Mouse (Mus musculus): ENCODE results near the gene Htr1d.

Htr1d gene

GRCm38 (mm10) chr4:136466226-136466625 is 42.9 kb downstream of the Htr1d start:
- TF ChIP-seq POU5F1 (IDR thresholded peaks at IDR 0.05; ENCODE audit: borderline replicate concordance, low read length) (no peak), NANOG (IDR thresholded peaks at IDR 0.05; ENCODE audit: borderline replicate concordance, low read length) (no peak), CTCF (conservative IDR thresholded peaks at IDR 0.05; ENCODE audit: low read length) (no peak)
- H3K27me3 ChIP-seq (ENCODE audit: insufficient read depth, low read length): no peaks in the 10 kb centered on the region
- H3K9me3 ChIP-seq (ENCODE audit: low read length): no peaks in the 10 kb centered on the region
- peaks cover 70% of the 10 kb centered on the region for H3K4me1 ChIP-seq (replicated peaks; ENCODE audit: low read depth, low read length)
- no peak overlapping the region for H3K4me3 ChIP-seq (replicated peaks; ENCODE audit: low read length)
- H3K36me3 ChIP-seq (ENCODE audit: insufficient read depth, low read length): peaks cover 8% of the 10 kb centered on the region; the same call in 1 of the 2 replicates

GRCm38 (mm10) chr4:136468553-136469327 is 45.4 kb downstream of the Htr1d start:
- no peaks in the 10 kb centered on the region for H3K9me3 ChIP-seq (ENCODE audit: low read length)
- H3K27me3 ChIP-seq (ENCODE audit: insufficient read depth, low read length): no peaks in the 10 kb centered on the region
- peak overlapping the region; percentile 92 for H3K4me3 ChIP-seq (replicated peaks; ENCODE audit: low read length)
- H3K36me3 ChIP-seq (ENCODE audit: insufficient read depth, low read length): peaks cover 8% of the 10 kb centered on the region; the same call in 1 of the 2 replicates
- peaks cover 71% of the 10 kb centered on the region for H3K4me1 ChIP-seq (replicated peaks; ENCODE audit: low read depth, low read length)
- no peak for TF ChIP-seq POU5F1 (IDR thresholded peaks at IDR 0.05; ENCODE audit: borderline replicate concordance, low read length)

- Histone ChIP-seq H3K27me3 (ENCODE audit: insufficient read depth, low read length) (no peaks in the 10 kb centered on the region), H3K36me3 (ENCODE audit: insufficient read depth, low read length) (peaks cover 8% of the 10 kb centered on the region; the same call in 1 of the 2 replicates), H3K4me1 (replicated peaks; ENCODE audit: low read depth, low read length) (peaks cover 71% of the 10 kb centered on the region), H3K4me3 (replicated peaks; ENCODE audit: low read length) (peak within 1 kb of the TSS; percentile 92), H3K9me3 (ENCODE audit: low read length) (no peaks in the 10 kb centered on the region)
- TF ChIP-seq POU5F1 (IDR thresholded peaks at IDR 0.05; ENCODE audit: borderline replicate concordance, low read length) (no peak), NANOG (IDR thresholded peaks at IDR 0.05; ENCODE audit: borderline replicate concordance, low read length) (no peak), CTCF (conservative IDR thresholded peaks at IDR 0.05; ENCODE audit: low read length) (no peak)
Measured at GRCm38 (mm10) chr4:136469371-136469903, 46.1 kb downstream of the Htr1d start, which contains the start of gene Luzp1. TSS of gene Luzp1 (plus strand) at chr4:136469761.

GRCm38 (mm10) chr4:136469941-136470346 is 46.6 kb downstream of the Htr1d start:
- Histone ChIP-seq H3K4me1 (replicated peaks; ENCODE audit: low read depth, low read length) (peaks cover 71% of the 10 kb centered on the region), H3K36me3 (ENCODE audit: insufficient read depth, low read length) (peaks cover 8% of the 10 kb centered on the region; the same call in 1 of the 2 replicates), H3K9me3 (ENCODE audit: low read length) (no peaks in the 10 kb centered on the region), H3K27me3 (ENCODE audit: insufficient read depth, low read length) (no peaks in the 10 kb centered on the region), H3K4me3 (replicated peaks; ENCODE audit: low read length) (peak overlapping the region; percentile 92)
- TF ChIP-seq NANOG (IDR thresholded peaks at IDR 0.05; ENCODE audit: borderline replicate concordance, low read length): no peak
- TF ChIP-seq POU5F1 (IDR thresholded peaks at IDR 0.05; ENCODE audit: borderline replicate concordance, low read length): no peak
- no peak for TF ChIP-seq CTCF (conservative IDR thresholded peaks at IDR 0.05; ENCODE audit: low read length)

- peaks cover 70% of the 10 kb centered on the region for H3K4me1 ChIP-seq (replicated peaks; ENCODE audit: low read depth, low read length)
- no peaks in the 10 kb centered on the region for H3K9me3 ChIP-seq (ENCODE audit: low read length)
- no peaks in the 10 kb centered on the region for H3K27me3 ChIP-seq (ENCODE audit: insufficient read depth, low read length)
- TF ChIP-seq POU5F1 (IDR thresholded peaks at IDR 0.05; ENCODE audit: borderline replicate concordance, low read length): no peak
- TF ChIP-seq CTCF (conservative IDR thresholded peaks at IDR 0.05; ENCODE audit: low read length): no peak
- no peak for TF ChIP-seq NANOG (IDR thresholded peaks at IDR 0.05; ENCODE audit: borderline replicate concordance, low read length)
- H3K4me3 ChIP-seq (replicated peaks; ENCODE audit: low read length): peak overlapping the region; percentile 92
- H3K36me3 ChIP-seq (ENCODE audit: insufficient read depth, low read length): peaks cover 11% of the 10 kb centered on the region
Measured at GRCm38 (mm10) chr4:136470347-136471071, 47.2 kb downstream of the Htr1d start.

GRCm38 (mm10) chr4:136476692-136477091 is 53.4 kb downstream of the Htr1d start:
- Histone ChIP-seq H3K27me3 (ENCODE audit: insufficient read depth, low read length) (no peaks in the 10 kb centered on the region), H3K9me3 (ENCODE audit: low read length) (no peaks in the 10 kb centered on the region), H3K4me1 (replicated peaks; ENCODE audit: low read depth, low read length) (peaks cover 54% of the 10 kb centered on the region), H3K4me3 (replicated peaks; ENCODE audit: low read length) (no peak overlapping the region), H3K36me3 (ENCODE audit: insufficient read depth, low read length) (peaks cover 15% of the 10 kb centered on the region)
- TF ChIP-seq NANOG (IDR thresholded peaks at IDR 0.05; ENCODE audit: borderline replicate concordance, low read length) (no peak), POU5F1 (IDR thresholded peaks at IDR 0.05; ENCODE audit: borderline replicate concordance, low read length) (no peak), CTCF (conservative IDR thresholded peaks at IDR 0.05; ENCODE audit: low read length) (no peak)

GRCm38 (mm10) chr4:136486549-136486948 is 63.2 kb downstream of the Htr1d start:
- no peaks in the 10 kb centered on the region for H3K27me3 ChIP-seq (ENCODE audit: insufficient read depth, low read length)
- TF ChIP-seq CTCF (conservative IDR thresholded peaks at IDR 0.05; ENCODE audit: low read length) (no peak), POU5F1 (IDR thresholded peaks at IDR 0.05; ENCODE audit: borderline replicate concordance, low read length) (no peak), NANOG (IDR thresholded peaks at IDR 0.05; ENCODE audit: borderline replicate concordance, low read length) (no peak)
- H3K36me3 ChIP-seq (ENCODE audit: insufficient read depth, low read length): no peaks in the 10 kb centered on the region
- no peak overlapping the region for H3K4me3 ChIP-seq (replicated peaks; ENCODE audit: low read length)
- H3K4me1 ChIP-seq (replicated peaks; ENCODE audit: low read depth, low read length): peaks cover 35% of the 10 kb centered on the region
- H3K9me3 ChIP-seq (ENCODE audit: low read length): no peaks in the 10 kb centered on the region
